Mouse (Mus musculus) embryo, embryonic 11 days (tissue): ENCODE data around the gene Cacna1a.
"Not testable (repeated sequence)": the region's sequence is repeated elsewhere in the genome, so short reads cannot be mapped to it uniquely, and the experiment has no call there.

Experiments used
- DNase-seq: peaks from one replicate; pipeline ENCODE4 v3.0.0-alpha.2; 2015

The Cacna1a gene

GRCm38 (mm10) chr8:84599401-84599800 lies 211.2 kb downstream of the Cacna1a start:
- no peak for DNase-seq

- DNase-seq, result no peak
These were observed 212.2 kb downstream of the Cacna1a start for GRCm38 (mm10) chr8:84600311-84600907.

- no peak for DNase-seq
These were observed 213.0 kb downstream of the Cacna1a start for GRCm38 (mm10) chr8:84601221-84601751.

GRCm38 (mm10) chr8:84614512-84615223 lies 226.4 kb downstream of the Cacna1a start:
- DNase-seq, result peak; percentile 74

GRCm38 (mm10) chr8:84615666-84616485 lies 227.6 kb downstream of the Cacna1a start:
- peak; percentile 39 for DNase-seq

GRCm38 (mm10) chr8:84617005-84617404 lies 228.8 kb downstream of the Cacna1a start:
- DNase-seq, result no peak

- no peak for DNase-seq
These were observed 232.9 kb downstream of the Cacna1a start for GRCm38 (mm10) chr8:84621102-84621625.

GRCm38 (mm10) chr8:84623425-84623824 lies 235.2 kb downstream of the Cacna1a start:
- DNase-seq, result not testable (repeated sequence)

GRCm38 (mm10) chr8:84629586-84629985 lies 241.3 kb downstream of the Cacna1a start:
- no peak for DNase-seq

GRCm38 (mm10) chr8:84630145-84630544 lies 241.9 kb downstream of the Cacna1a start:
- DNase-seq, result no peak

- DNase-seq, result no peak
These were observed 243.6 kb downstream of the Cacna1a start for GRCm38 (mm10) chr8:84631813-84632212.

- DNase-seq, result peak; percentile 29
These were observed 245.8 kb downstream of the Cacna1a start for GRCm38 (mm10) chr8:84633841-84634584.

- DNase-seq, result no peak
These were observed 246.6 kb downstream of the Cacna1a start for GRCm38 (mm10) chr8:84634849-84635304.

- no peak for DNase-seq
These were observed 247.3 kb downstream of the Cacna1a start for GRCm38 (mm10) chr8:84635397-84636050.

- DNase-seq, result no peak
These were observed 247.9 kb downstream of the Cacna1a start for GRCm38 (mm10) chr8:84636051-84636691.

GRCm38 (mm10) chr8:84637946-84638554 lies 249.8 kb downstream of the Cacna1a start:
- DNase-seq, result no peak

- DNase-seq, result peak; percentile 70
These were observed 250.4 kb downstream of the Cacna1a start for GRCm38 (mm10) chr8:84638555-84639161.

GRCm38 (mm10) chr8:84639162-84640009 lies 251.1 kb downstream of the Cacna1a start:
- peak; percentile 99 for DNase-seq

- DNase-seq, result no peak
These were observed 251.9 kb downstream of the Cacna1a start for GRCm38 (mm10) chr8:84640010-84640588.
